Comparison of ENCODE assay signal across 15 mouse cellular contexts in the genomic region with DNA sequence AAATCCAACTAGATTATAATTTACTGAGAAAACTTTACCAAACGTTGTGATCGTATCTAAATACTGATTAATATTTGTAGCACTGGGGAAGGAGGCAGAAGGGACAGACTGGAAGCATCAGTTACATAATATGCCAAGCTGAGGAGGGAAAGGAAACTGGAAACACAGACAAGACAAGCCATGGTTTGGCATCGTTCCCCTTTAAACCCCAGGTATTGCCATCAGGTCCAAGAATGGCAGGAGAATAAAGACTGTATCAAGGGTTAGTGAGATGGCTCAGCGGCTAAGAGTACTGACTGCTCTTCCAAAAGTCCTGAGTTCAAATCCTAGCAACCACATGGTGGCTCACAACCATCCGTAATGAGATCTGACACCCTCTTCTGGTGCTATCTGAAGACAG.
"Had no signal": no experiment of that assay in that cellular context is flagged by ENCODE, and none has a peak within 500 bp of the region (broad histone marks: within the 10 kb centered on the region; RNA-seq: fewer than 3 reads in every experiment).

No protein-coding gene starts in this region.

- H3K9me3 ChIP-seq: liver, embryonic 13.5 days; neural tube, embryonic 12.5 days; neural tube, embryonic 15.5 days; stomach, embryonic 15.5 days had no signal

- H3K9ac ChIP-seq: liver, embryonic 13.5 days; neural tube, embryonic 12.5 days; neural tube, embryonic 15.5 days; stomach, embryonic 15.5 days had no signal

- H3K4me3 ChIP-seq: liver, embryonic 13.5 days; neural tube, embryonic 12.5 days; neural tube, embryonic 15.5 days; stomach, embryonic 15.5 days had no signal

- DNase-seq: kidney, postnatal 25 days; layer of hippocampus, adult 9-11 months; liver, embryonic 13.5 days; lung, adult 2 months; lung, postnatal 14 days; lung, postnatal 4 days; midbrain, embryonic 14.5 days; retina, postnatal 1 day; right cerebral cortex, postnatal 25 days; spleen, adult 18-20 months; thymus, postnatal 25 days had no signal

- H3K36me3 ChIP-seq: liver, embryonic 13.5 days; neural tube, embryonic 12.5 days; neural tube, embryonic 15.5 days; stomach, embryonic 15.5 days had no signal

- H3K4me1 ChIP-seq: liver, embryonic 13.5 days; neural tube, embryonic 12.5 days; stomach, embryonic 15.5 days had no signal

- H3K27ac ChIP-seq: kidney, postnatal 0 days; liver, embryonic 13.5 days; neural tube, embryonic 12.5 days; stomach, embryonic 15.5 days had no signal

- H3K27me3 ChIP-seq: liver, embryonic 13.5 days; neural tube, embryonic 12.5 days; neural tube, embryonic 15.5 days; stomach, embryonic 15.5 days had no signal
